Mouse (Mus musculus) lung, embryonic 16.5 days (tissue): Measurements from ENCODE around the gene Gipc1. TPM values are rescaled to one million over a fixed set of nuclear protein-coding genes. Genes with fewer than 3 reads are reported as not detected.
A peak's percentile ranks its signal among the peaks of the same experiment; 100 is the strongest.

Experiments used
- ATAC-seq: fragments of 200-750 bp; cut with Nextera tagmentation; 2 replicates; pipeline ENCODE4 v1.8.0; 2017; ENCODE audit warnings: low read depth, mild to moderate bottlenecking, moderate library complexity
- H3K27ac ChIP-seq: fragments of 300-500 bp; sonication (generic); 2 replicates; pipeline ENCODE4 v1.5.1; 2014; ENCODE audit warnings: mild to moderate bottlenecking, control low read depth, low read length
- H3K27me3 ChIP-seq: fragments of 300-500 bp; sonication (generic); 2 replicates; pipeline ENCODE4 v1.6.1; 2014; ENCODE audit warnings: low read depth, low read length, mixed read lengths; ENCODE audit not compliant: control insufficient read depth, insufficient read depth
- H3K36me3 ChIP-seq: fragments of 300-500 bp; sonication (generic); 2 replicates; pipeline ENCODE4 v1.6.1; 2014; ENCODE audit warnings: low read length; ENCODE audit not compliant: control insufficient read depth, insufficient read depth
- H3K4me1 ChIP-seq: fragments of 300-500 bp; sonication (generic); replicated peaks from 2 replicates; pipeline ENCODE4 v1.6.1; 2014; ENCODE audit warnings: low read length, mixed read lengths; ENCODE audit not compliant: control insufficient read depth, insufficient read depth
- H3K4me2 ChIP-seq: fragments of 300-500 bp; sonication (generic); 2 replicates; pipeline ENCODE4 v1.6.1; 2014; ENCODE audit warnings: low read depth, low read length, control low read depth
- H3K4me3 ChIP-seq: fragments of 300-500 bp; sonication (generic); 2 replicates; pipeline ENCODE4 v1.5.1; 2014; ENCODE audit warnings: mild to moderate bottlenecking, low read length, control low read depth
- H3K9ac ChIP-seq: fragments of 300-500 bp; sonication (generic); 2 replicates; pipeline ENCODE4 v1.6.1; 2014; ENCODE audit warnings: low read length, control low read depth
- H3K9me3 ChIP-seq: fragments of 300-500 bp; sonication (generic); 2 replicates; pipeline ENCODE4 v1.6.1; 2016; ENCODE audit warnings: low read length; ENCODE audit not compliant: control insufficient read depth
- whole genome bisulfite sequencing: fragments of 180-500 bp; shearing (Covaris S2); extraction: QIAGEN DNeasy Blood & Tissue Kit; methylation state at CpG from one replicate; pipeline ENCODE4 v1.1.7; 2014; 5-methylcytosine and 5-hydroxymethylcytosine counted together
- polyA plus RNA-seq: library from polyadenylated mRNA; unstranded; fragments of >200 nt; fragmentation: Nextera tagmentation; extraction: Ambion mirVana; gene quantifications from 2 replicates; pipeline ENCODE4 v1.2.1, GENCODE M21; 2015

Gene Gipc1
- polyA plus RNA-seq, 1 experiment from 2014 or later: 190 TPM

- Histone ChIP-seq H3K4me3 (no peak overlapping the region), H3K4me2 (no peak overlapping the region), H3K9me3 (no peaks in the 10 kb centered on the region; the same call in 1 of the 2 replicates), H3K27me3 (no peaks in the 10 kb centered on the region), H3K27ac (no peak overlapping the region), H3K36me3 (no peaks in the 10 kb centered on the region; the same call in 1 of the 2 replicates), H3K4me1 (peaks cover 7% of the 10 kb centered on the region; the same call in 1 of the 2 replicates), H3K9ac (no peak overlapping the region)
- no peak for ATAC-seq
- 92% methylated on average over 2 of the region's 2 CpGs for WGBS
These were observed 33.9 kb upstream of the Gipc1 start for GRCm38 (mm10) chr8:83618566-83618965.

DNA sequence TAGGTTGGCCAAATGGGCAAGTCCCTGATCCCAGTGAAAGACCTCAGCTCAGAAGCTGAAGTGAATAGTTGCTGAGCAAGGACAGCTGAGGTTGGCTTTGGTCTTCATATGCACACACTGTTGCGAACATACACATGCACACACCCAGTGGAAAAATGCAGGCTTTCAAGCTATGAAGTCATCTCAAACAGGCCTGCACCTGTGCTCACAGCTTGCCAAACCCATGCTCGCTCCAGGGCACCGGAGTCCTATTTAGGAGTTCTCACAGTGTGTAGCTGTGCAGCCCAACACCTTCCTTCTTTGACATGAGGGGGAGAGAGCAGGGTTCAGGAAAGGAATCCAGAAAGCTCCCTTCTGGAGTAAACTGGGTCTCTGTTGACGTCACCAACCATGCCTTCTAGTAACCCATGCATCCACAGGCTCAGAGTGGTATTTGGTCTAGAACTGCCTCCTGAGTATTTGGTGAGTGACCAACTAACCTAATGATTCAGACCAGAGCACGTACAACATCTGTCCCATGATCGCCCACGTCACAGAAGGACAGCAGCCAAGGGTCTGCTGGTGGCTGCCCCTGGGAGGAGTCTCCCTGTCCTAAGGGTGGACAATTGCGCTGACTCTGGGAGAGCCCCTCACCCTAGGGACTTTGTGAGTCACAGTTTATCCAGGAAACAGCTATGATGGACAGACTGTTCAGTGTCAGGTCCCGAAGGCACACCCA, 32.8 kb upstream of the Gipc1 start:
- no peaks in the 10 kb centered on the region; the same call in 1 of the 2 replicates for H3K9me3 ChIP-seq
- H3K4me3 ChIP-seq: no peak overlapping the region
- H3K9ac ChIP-seq: no peak overlapping the region
- H3K4me2 ChIP-seq: no peak overlapping the region
- 72% methylated on average over 9 of the region's 9 CpGs for WGBS
- ATAC-seq: peak; percentile 39; the same call in 1 of the 2 replicates
- H3K36me3 ChIP-seq: no peaks in the 10 kb centered on the region
- no peaks in the 10 kb centered on the region for H3K27me3 ChIP-seq
- peak overlapping the region; percentile 33; the same call in 1 of the 2 replicates for H3K27ac ChIP-seq
- H3K4me1 ChIP-seq: peaks cover 7% of the 10 kb centered on the region; the same call in 1 of the 2 replicates

GRCm38 (mm10) chr8:83621691-83622388, 30.6 kb upstream of the Gipc1 start:
- Histone ChIP-seq H3K4me3 (peak overlapping the region; percentile 44), H3K4me1 (peaks cover 7% of the 10 kb centered on the region; the same call in 1 of the 2 replicates), H3K27me3 (no peaks in the 10 kb centered on the region), H3K36me3 (no peaks in the 10 kb centered on the region), H3K27ac (no peak overlapping the region), H3K9ac (peak overlapping the region; percentile 60), H3K4me2 (peak overlapping the region; percentile 67), H3K9me3 (no peaks in the 10 kb centered on the region; the same call in 1 of the 2 replicates)
- WGBS: 46% methylated on average over 15 of the region's 15 CpGs
- peak; percentile 2 for ATAC-seq

GRCm38 (mm10) chr8:83622389-83622989, 30.0 kb upstream of the Gipc1 start:
- H3K4me3 ChIP-seq: peak overlapping the region; percentile 44
- peak overlapping the region; percentile 60 for H3K9ac ChIP-seq
- H3K36me3 ChIP-seq: no peaks in the 10 kb centered on the region
- peak overlapping the region; percentile 67 for H3K4me2 ChIP-seq
- WGBS: 5% methylated on average over 23 of the region's 23 CpGs
- ATAC-seq: peak; percentile 93
- no peaks in the 10 kb centered on the region for H3K27me3 ChIP-seq
- peak overlapping the region; percentile 33 for H3K27ac ChIP-seq
- peaks cover 7% of the 10 kb centered on the region; the same call in 1 of the 2 replicates for H3K4me1 ChIP-seq
- no peaks in the 10 kb centered on the region; the same call in 1 of the 2 replicates for H3K9me3 ChIP-seq

DNA sequence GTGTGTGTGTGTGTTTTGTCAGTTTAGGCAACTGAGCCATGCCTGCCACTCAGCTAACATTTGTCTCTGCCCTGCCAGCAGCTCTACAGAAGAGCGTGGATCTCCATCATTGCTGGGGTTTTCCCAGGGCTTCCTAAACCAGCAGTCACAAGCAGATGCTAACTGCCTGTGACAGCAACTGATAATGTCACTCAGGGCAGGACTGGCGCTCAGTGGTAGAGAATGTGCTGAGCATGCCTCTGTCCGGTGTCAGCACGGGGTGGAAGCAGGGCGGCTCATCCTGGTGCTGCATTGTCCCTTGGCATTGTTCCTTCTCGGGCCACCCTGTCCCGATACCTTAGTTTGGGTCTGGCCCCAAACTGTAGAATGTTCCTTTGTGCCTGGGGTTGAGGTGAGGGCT, 28.9 kb upstream of the Gipc1 start:
- H3K27ac ChIP-seq: no peak overlapping the region
- WGBS: 79% methylated on average over 7 of the region's 7 CpGs
- H3K27me3 ChIP-seq: no peaks in the 10 kb centered on the region
- no peak for ATAC-seq
- H3K4me1 ChIP-seq: peaks cover 7% of the 10 kb centered on the region; the same call in 1 of the 2 replicates
- no peak overlapping the region for H3K9ac ChIP-seq
- no peak overlapping the region for H3K4me2 ChIP-seq
- H3K9me3 ChIP-seq: no peaks in the 10 kb centered on the region
- no peaks in the 10 kb centered on the region for H3K36me3 ChIP-seq
- H3K4me3 ChIP-seq: no peak overlapping the region

DNA sequence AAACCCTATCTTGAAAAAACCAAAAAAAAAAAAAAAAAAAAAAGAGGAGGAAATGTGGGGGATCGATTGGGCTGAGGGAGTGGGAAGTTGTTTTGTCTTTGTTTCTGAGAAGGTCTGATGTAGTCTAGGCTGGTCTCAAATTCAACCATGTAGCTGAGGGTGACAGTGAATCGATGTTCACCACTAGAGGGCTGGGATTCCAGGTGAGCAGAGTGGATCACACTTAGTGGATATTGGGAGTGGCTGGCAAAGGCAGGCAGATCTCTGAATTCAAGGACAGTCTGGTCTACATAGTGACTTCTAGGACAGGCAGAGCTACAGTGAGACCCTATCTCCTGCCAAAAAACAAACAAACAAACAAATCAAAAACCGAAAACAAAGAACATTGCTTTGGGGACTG, 27.7 kb upstream of the Gipc1 start:
- 36% methylated on average over 3 of the region's 3 CpGs for WGBS
- no peaks in the 10 kb centered on the region for H3K27me3 ChIP-seq
- no peaks in the 10 kb centered on the region for H3K9me3 ChIP-seq
- peaks cover 7% of the 10 kb centered on the region; the same call in 1 of the 2 replicates for H3K4me1 ChIP-seq
- no peak overlapping the region for H3K4me3 ChIP-seq
- H3K36me3 ChIP-seq: no peaks in the 10 kb centered on the region
- no peak overlapping the region for H3K9ac ChIP-seq
- no peak overlapping the region for H3K4me2 ChIP-seq
- ATAC-seq: 0 out of 2 replicates have a peak, but pooled peaks have one; percentile 21
- no peak overlapping the region for H3K27ac ChIP-seq

GRCm38 (mm10) chr8:83625676-83626299, 26.7 kb upstream of the Gipc1 start:
- ATAC-seq: no peak
- H3K9me3 ChIP-seq: no peaks in the 10 kb centered on the region
- H3K4me2 ChIP-seq: no peak overlapping the region
- H3K4me1 ChIP-seq: peaks cover 7% of the 10 kb centered on the region; the same call in 1 of the 2 replicates
- no peak overlapping the region for H3K9ac ChIP-seq
- no peak overlapping the region for H3K27ac ChIP-seq
- H3K27me3 ChIP-seq: no peaks in the 10 kb centered on the region
- H3K4me3 ChIP-seq: no peak overlapping the region
- no peaks in the 10 kb centered on the region for H3K36me3 ChIP-seq
- WGBS: 82% methylated on average over 6 of the region's 6 CpGs

DNA sequence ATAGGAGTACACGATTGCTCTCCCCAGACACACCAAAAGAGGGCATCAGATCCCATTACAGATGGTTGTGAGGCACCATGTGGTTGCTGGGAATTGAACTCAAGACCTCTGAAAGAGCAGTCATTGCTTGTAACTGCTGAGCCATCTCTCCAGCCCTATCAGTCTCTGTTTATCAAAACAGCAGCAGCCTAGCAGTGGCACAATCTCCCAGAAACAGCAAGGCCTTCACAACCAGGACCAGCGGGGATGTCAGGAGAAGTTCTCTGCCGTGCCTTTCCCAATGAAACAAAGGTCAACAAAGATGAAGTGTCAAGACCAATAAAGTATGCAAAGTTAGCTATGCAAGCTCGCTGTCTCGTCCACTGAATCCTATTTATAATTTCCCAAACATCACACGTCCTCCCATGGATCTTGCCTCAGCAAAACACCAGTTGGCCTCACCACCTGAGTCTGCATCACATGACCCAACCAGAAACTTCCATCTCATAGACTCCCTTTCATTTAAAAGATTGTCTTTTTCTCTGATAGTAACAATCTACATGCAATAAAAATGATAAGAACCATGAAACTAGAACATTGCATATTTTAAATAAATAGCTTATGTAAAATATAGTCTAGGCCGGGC, 20.3 kb upstream of the Gipc1 start:
- Histone ChIP-seq H3K9me3 (peaks cover 3% of the 10 kb centered on the region; the same call in 1 of the 2 replicates), H3K27ac (no peak overlapping the region), H3K27me3 (no peaks in the 10 kb centered on the region), H3K9ac (no peak overlapping the region), H3K4me3 (no peak overlapping the region), H3K4me1 (no peaks in the 10 kb centered on the region), H3K4me2 (no peak overlapping the region), H3K36me3 (no peaks in the 10 kb centered on the region)
- ATAC-seq: no peak
- 64% methylated on average over 7 of the region's 7 CpGs for WGBS
